Mouse (Mus musculus): ENCODE results near the gene Abraxas2.

DNA sequence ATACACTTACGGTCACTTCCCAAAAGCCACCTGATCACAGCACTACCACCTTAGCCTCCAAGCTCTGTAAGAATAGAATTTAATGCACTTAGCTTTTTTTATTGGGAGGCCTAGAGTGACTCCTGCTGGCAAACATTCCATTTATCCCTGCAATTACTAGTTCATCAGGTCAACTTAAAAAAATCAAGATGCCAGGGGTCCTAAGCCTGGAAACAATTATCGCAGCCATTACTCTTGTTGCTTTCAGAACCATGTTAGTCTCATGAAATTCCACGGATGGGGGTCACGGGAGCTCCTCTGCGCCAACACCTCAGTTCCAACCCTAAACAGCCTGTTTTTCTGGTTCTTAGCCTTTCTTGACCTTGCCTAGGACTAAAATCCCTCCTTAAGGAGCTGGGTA is 43.9 kb upstream of the Abraxas2 start:
- no peak for TF ChIP-seq POLR2A (IDR thresholded peaks at IDR 0.05; ENCODE audit: borderline replicate concordance, control insufficient read depth, low read depth, low read length)
- TF ChIP-seq CTCF (IDR thresholded peaks at IDR 0.05; ENCODE audit: control insufficient read depth, insufficient read depth, low read length): no peak

Measured in bone marrow, adult 2 months (tissue).